Mouse (Mus musculus) retina, adult 2 months (tissue): ENCODE measurements around the gene Gm43738.

Experiments used
- DNase-seq: peaks from one replicate; pipeline ENCODE4 v3.0.0-alpha.2; 2012; ENCODE audit warnings: low read depth, low spot score

Gm43738 gene

DNA sequence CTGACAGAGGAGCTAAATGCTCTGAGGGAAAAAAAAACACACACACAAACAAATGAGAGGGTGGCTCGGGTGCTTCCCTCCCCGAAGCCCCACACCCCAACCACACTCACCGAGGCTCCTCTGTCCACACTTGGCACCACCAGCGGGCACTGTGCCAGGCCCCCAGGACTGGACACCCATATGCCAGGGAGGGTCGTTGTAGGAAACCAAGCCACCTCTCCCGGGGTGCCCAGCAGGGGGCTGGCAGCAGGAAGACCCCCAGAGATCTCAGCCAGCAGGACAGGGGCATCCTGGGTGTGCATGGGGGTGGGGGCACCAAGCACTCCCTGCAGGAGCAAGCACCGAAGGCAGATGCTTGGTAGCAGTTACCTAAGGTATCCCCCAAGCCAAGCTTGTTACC is at the start of gene Gm43738:
Gm43738 (minus strand) TSS at position 289 of the 400 bp plus-strand sequence.
- no peak for DNase-seq

DNA sequence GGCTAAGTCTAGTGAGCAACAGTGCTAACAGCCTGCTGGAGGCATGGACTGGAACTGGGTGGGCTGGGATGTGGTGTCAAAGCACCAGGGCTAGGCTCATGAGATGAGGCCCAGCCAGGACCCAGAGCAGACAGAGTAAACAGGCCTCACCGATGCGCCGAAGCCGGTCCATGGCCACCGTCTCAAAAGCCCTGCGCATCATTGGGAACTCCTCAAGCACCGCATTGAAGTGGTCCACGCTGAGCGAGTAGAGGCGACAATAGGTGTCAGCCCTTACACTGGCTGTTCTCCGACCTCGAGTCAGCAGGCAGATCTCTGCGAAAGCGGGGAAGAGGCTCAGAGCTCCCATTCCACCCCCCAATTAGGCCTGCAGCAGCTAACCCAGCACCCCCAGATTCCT is 47.7 kb upstream of the Gm43738 start:
- no peak for DNase-seq

DNA sequence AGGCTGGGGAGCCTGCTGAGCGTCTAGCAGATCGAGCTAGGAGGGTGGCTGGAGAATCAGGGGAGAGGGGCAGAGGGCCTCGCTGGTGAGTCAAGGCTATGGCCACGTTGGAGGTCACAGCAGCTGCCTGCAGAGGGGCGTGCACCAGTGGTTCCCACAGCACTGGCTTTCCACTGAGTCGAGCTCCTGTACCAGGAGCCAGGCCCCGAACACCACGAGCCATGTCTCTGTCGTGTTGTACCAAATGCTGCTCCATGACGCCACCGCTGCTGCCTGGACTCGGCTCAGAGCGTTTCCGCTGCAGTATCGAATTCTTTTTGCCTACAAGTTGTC is 47.0 kb upstream of the Gm43738 start:
- no peak for DNase-seq

DNA sequence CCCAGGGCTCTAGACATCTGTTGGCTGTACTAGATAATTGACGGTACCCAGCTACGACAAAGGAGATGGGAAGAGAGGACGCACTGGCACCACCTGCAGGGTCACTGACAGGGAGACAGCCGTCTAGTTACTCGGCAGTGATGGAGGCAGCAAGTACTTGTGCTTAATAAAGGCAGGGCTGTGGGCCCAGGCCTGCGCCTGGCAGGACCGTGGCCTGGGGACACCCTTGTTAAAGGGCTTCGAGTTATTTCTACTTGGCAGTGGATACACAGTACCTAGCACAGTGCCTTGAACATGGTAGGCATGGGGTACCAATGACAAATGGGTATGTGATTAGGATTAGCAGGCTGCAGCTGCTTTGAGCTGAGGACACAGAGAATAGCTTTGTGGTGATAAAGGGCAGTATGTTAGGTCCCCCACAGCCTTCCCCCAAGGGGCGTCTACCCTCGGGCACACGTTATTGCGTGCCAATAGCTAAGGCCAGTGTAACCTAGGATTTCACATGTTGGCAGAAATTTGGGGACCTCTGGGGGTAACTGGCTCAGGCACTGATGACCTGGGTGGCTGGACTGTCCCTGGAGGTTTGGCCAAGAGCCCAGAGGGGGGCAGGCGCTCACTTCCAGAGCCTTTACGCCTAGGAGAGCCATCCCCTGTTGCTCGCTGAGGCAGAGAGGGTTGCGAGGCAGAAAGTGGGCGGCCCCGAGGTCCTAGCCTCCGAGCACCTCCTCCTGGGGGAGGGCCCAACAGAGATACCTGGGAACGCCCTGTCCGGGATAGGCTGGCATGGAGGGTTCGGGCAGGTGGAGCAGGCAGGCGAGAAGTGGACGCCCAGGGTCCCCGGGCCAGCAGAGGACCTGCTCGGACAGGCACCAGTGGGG is 46.4 kb upstream of the Gm43738 start:
- DNase-seq, result no peak

DNA sequence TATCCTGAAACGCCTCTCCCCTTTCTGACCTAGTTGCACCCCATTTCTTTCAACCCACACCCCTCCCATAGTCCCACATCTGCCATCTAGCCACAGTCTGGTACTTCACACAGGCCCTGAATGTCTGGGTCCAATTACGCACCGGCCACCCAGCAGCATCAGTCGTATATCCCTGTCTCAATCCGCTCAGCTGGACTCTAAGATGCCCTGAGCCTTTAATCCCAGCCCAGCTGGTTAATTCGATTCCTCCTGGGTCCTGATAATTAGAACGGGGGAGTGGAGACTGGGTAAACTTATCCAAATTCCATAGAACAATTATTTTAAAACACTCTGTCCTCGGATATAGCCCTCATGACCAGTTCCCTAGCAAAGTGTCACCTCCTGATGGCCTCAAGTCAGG is 44.7 kb upstream of the Gm43738 start:
- peak; percentile 71 for DNase-seq

DNA sequence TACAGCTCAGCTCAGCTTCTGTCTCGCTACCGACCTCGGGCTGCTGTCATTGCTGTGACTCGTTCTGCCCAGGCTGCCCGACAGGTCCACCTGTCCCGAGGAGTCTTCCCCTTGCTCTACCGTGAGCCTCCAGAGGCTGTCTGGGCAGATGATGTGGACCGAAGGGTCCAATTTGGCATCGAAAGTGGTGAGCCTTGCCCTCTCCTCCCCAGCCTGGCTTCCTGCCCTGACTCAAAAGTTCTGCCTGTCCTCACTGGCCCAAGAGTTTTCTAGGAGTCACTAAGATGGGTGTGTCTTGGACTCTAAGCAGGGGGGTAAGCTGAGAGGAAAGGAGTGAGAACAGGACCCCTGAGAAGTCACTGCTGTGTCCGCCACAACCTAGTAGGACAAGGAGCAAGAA is 43.9 kb upstream of the Gm43738 start:
- no peak for DNase-seq

DNA sequence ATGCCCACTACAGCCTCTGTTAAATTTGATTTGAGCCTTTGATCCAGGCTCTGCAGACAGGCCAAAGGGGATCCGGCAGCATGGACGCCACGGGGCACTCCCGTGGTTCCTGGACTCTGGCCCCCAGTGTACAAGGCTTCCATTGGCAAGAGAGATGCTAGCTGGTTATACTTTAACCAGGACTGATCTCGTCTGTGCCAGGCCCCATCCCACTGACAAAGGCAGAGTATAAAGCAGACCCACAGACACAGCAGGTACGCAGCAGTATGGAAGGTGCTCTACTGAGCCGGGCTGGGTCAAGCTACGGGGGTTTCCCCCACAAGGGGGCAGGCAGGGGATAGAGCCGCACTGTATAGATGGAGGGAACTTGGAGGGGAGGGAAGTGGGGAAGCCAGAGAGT is 35.5 kb upstream of the Gm43738 start:
- DNase-seq, result no peak

DNA sequence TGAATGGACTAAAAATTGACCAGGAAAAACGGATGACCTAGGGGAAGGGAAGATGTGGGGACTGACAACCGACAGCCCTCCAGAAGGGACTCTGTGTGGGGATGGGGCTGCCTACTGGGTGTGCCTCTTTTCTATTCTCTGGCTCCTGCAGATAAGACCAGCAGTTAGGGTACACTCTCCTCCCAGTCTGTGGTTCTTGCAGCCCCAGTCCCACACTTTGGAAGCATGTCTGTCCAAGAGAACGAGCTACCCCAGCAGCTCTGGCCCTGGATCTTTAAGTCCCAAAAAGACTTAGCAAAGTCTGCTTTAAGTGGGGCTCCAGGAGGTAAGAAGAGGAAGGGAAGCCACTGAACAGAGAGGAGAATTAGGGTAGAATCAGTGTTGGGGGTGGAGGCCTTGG is 35.1 kb upstream of the Gm43738 start, which contains the start of gene Pklr:
Pklr (plus strand) TSS at position 185 of the 400 bp plus-strand sequence.
- DNase-seq, result no peak

DNA sequence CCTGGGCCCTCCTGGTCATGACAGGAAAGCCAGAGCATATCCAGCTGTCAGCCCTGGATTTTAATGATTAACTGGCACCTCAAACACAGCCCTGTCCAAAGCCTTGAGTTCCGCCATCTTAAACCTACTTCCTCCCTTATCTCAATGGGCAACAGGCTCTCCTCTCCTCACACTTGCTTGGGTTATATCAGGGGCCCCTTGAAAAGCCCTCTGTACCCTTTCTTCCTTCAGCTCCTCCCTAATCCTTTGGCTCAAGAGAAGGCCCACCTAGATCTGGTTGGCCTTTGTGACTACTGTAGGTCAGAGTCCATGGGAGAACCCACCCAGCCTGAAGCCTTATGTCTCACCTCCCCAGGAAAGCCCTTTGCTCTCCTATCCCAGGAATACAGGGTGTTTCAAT is 32.9 kb upstream of the Gm43738 start:
- no peak for DNase-seq

DNA sequence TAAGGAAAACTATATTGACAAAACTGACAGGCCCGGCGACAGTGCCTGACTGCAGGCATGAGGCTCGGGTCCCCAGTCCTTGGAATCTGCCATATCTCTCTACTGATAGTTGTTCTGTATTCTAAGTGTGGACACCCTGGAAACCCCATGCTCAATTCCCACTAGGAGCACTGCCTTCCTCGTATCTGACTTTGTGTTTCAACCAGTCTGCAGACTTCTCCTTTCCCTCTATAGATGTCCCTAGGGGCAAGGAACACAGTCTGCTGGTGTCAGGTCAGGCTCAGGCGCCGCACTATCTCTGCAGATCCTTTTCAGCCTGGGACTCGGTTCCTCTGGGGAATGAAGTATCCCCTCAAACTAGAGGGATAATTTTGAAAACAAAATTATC is 32.2 kb upstream of the Gm43738 start:
- no peak for DNase-seq

DNA sequence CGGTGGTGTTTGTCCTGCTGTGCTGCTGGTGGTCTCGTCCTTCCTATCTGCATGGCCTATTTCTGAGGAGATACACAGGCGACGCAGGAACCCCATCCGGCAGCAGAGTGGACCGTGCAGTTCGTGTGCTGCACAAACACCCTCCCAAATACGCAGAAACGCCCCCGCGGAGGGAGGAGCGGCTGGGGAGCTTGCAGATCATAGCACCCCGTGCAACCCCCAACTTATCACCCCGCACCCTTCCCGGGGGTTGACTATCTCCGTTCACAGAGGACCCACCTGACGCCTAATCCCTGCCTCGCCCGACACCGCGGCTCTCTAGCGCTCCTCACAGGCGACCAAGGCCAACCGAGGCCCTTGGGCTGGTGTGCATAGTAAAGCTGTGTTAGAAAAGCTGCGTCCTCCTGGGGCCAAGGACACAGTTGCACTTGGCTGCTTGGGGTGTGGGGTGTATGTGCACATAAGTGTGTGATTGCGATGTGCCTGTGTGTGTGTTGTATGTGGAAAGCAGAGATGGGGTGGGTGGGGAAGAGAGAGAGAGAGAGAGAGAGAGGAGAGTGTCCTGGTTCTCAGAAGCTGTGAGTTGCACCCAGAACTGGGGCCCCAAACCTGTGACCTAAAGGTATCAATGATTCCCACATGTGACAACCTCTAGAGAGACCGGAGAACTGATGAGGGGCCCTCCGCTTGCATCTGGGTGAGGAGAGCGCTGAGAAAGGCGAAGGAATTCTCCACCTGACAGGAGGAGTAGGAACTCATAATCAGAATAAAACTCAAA is 31.6 kb upstream of the Gm43738 start:
- DNase-seq, result no peak

DNA sequence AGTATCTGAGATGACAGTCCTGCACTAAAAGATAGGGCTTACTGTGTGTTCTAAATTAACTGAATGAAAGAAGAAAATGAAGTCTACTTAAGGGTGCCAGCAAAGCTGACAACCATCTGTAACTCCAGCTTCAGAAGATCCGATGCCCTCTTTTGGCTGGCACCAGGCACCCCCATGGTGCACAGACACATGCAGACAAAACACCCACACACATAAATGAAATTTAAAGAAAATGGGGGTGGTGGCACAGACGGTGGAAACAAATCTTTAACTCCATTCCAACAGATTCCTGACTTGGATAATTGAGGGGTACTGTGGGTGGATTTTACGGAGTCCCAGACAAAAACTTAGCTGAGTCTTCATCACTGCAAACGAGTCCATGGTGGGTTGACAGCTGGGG is 30.9 kb upstream of the Gm43738 start:
- DNase-seq, result no peak

DNA sequence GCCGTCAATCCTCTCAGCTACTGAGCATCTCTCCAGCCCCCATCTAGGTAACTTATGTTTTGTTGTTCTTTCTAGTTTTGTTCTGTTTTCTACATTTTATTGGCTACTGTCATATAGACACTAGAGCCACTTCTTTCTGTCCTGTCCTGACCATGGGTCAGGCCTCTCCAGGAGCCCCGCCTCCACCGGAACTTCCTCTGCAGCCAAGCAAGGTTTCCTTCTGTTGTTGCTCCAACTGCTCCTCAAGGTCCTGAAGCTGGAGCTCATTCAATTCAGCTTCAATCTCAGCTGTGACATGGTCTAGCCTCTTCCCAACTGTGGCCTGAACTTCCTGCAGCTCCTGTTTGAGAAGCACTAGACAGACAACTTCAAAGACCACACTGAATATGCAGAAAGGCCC is 29.0 kb upstream of the Gm43738 start:
- no peak for DNase-seq

DNA sequence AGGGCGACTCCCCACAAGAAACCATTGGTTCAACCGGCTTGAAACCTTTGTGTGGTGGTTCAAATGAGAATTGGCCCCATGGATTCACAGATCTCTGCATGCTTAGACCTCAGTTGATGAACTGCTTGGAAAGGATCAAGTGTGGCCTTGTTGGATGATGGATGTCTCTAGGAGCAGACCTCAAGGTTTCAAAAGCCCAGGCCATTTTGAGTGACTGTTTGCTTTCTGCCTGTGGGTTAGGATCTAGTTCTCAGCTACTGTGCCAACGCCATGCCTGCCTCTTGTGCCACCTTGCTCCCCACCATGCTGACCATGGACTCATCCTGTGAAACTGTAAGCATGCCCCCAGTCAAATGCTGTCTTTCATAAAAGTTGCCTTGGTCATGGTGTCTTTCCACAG is 25.1 kb upstream of the Gm43738 start:
- DNase-seq, result no peak

DNA sequence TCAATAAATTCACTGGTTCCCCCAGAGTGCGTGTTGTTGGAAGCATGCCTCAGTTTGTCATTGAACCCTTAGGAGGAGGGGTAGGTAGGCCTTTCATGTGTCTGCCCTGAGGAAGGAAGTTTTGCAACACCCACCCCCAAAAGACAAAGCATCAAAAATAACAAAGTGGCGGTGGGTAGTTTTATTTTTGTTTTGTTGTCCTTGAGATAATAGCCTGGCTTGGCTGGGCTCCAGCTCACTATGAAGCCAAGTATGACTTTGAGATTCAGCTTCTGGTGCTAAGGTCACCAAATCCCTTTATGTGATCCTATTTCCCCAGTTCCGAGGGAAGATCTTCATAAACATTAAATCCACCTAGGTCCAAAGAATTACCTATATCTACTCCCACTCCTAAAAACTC is 23.3 kb upstream of the Gm43738 start:
- DNase-seq, result no peak

DNA sequence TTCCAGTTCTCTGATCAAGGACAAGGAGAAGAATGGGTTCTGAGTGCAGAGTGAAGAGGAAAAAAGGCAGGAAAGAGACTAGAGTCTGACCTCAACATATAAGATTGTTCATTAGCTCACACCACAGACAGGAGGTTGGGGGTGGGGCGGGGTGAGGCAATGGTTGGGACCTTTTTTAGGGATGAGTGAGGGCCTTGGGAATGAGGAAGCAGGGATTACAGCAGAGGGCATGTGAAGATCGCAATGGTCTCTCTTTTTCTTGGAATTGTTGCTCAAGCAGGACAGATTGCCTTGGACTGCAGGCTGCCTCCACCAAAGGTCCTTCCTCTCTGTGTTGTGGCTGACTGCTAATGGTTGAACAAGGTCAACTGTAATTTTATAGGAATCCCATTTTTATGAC is 22.4 kb upstream of the Gm43738 start:
- DNase-seq, result no peak

DNA sequence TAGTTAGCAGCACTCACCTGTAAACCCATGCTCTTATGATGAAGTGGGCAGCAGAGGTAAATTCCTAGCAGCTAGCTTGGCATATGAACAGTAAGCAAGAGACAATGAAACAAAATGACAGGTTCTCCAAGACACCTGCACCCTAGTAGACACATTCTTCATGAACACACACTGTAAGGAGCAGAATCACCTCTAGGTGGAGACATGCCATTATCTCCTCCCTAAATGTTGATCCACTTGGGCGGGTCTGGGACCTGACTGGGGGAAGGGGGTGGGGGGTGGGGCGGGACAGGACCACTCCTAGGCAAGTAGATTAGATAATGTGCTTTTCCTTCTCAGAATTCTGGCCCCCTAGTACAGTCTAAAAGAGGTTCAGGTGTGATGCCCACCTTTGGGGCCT is 14.6 kb upstream of the Gm43738 start:
- peak; percentile 26 for DNase-seq

DNA sequence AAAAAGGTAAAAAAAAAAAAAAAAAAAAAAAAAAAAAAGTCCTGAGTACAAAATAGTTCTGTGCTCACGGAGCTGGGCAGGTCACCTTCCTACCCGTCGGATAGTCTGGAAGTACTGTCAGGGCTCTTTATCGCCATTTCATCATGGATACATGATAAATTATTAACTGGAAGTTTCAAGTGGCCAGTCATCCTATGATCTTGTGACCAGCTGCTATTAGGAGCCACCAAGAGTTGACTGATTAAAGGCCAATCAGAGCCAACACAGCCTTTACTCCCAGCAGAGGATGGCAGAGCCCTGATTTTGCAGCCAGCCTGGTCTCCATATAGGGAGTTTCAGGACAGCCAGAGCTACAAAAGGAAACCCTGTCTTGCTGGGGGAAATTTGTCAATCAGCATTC is 12.2 kb upstream of the Gm43738 start:
- DNase-seq, result no peak

DNA sequence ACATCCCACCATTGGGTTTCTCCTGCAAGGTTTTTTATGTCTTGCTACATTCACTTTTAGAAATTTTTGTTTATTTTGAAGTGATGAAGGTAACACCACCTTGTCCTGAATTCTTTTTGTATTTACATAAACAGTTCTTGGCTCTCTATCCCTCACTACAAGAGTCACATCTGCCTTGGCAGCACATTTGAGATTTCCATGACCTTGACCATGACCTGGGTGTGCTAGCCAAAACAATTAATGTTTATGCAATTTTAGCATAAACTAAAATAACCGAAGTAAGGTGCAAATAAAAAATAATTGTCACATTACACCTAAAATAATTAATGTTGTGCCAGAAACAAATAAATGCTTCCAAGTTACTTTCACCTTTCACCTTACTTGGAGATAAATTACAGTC is 7.2 kb upstream of the Gm43738 start:
- no peak for DNase-seq

DNA sequence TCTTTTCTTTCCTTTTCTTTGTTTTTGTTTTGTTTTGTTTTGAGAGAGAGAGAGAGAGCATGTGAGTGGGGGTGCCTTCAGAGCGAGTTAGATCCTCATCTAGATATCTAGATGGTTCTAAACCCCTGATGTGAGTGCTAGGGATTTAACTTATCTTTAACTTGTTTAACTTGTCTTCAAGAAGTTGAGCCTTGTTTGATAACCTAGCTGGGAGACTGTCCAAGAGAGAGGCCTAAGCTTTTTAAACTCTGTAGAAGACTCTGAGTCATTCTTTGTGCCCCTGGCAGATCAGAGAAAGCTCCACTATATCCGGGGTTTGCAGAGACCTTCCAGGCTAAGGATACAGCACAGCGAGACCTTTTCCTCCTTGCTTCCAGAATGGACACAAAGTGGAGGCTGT is 6.6 kb upstream of the Gm43738 start:
- DNase-seq, result no peak

DNA sequence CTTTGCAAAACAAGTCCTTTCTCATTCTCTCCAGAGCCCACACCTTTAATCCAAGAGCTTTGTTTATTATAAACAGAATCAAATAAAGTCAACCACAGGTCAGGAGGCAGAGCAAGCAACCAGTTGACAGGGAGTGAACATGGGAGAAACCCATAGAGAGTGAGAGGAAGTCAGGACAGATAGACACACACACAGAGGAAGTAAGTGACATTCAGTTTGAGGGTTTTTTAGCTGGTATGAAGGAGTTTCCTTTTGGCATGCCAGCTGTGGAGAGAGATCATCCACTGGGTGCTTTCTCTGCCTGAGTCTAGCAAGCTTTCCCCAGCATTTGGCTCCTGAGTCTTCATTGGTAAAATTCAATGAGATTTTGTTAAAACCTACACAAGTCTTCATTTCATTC is 6.0 kb upstream of the Gm43738 start:
- no peak for DNase-seq

DNA sequence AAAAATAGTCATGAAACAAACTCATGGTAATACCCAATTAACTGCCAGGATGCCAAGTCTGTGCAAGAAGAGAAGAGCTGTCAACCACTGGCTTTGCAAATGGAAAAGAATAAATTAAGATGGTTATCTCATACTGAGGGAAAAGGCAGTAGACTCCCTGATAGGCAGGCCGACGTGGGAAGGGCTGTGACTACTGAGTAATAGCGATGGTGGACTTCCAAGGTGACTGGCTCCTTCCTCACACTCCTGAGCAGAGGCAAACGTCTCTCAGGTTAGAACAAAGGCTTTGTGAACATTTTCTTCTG is 2.3 kb upstream of the Gm43738 start:
- DNase-seq, result no peak
